Mouse (Mus musculus) neural tube, embryonic 14.5 days (tissue): ENCODE data around the gene Cpne6. TPM values are rescaled to one million over a fixed set of nuclear protein-coding genes. Genes with fewer than 3 reads are reported as not detected.

ENCODE experiments used
- ATAC-seq: fragments of 200-750 bp; cut with Nextera tagmentation; 2 replicates; pipeline ENCODE4 v1.8.0; 2017; ENCODE audit warnings: low read depth, mild to moderate bottlenecking, moderate TSS enrichment, moderate library complexity
- H3K27ac ChIP-seq: fragments of 300-500 bp; sonication (generic); 2 replicates; pipeline ENCODE4 v1.5.1; 2014; ENCODE audit warnings: low read depth, mild to moderate bottlenecking, control low read depth, low read length, moderate library complexity, mixed read lengths
- H3K27me3 ChIP-seq: fragments of 300-500 bp; sonication (generic); 2 replicates; pipeline ENCODE4 v1.6.1; 2014; ENCODE audit warnings: low read length; ENCODE audit not compliant: control insufficient read depth, insufficient read depth
- H3K36me3 ChIP-seq: fragments of 300-500 bp; sonication (generic); 2 replicates; pipeline ENCODE4 v1.6.1; 2014; ENCODE audit warnings: low read length, mixed read lengths; ENCODE audit not compliant: control insufficient read depth, insufficient read depth
- H3K4me1 ChIP-seq: fragments of 300-500 bp; sonication (generic); 2 replicates; pipeline ENCODE4 v1.6.1; 2014; ENCODE audit warnings: low read length; ENCODE audit not compliant: control insufficient read depth, insufficient read depth
- H3K4me2 ChIP-seq: fragments of 300-500 bp; sonication (generic); 2 replicates; pipeline ENCODE4 v1.6.1; 2014; ENCODE audit warnings: mild to moderate bottlenecking, low read depth, low read length, control low read depth
- H3K4me3 ChIP-seq: fragments of 300-500 bp; sonication (generic); 2 replicates; pipeline ENCODE4 v1.5.1; 2014; ENCODE audit warnings: low read depth, low read length, control low read depth, mixed read lengths
- H3K9ac ChIP-seq: fragments of 300-500 bp; sonication (generic); replicated peaks from 2 replicates; pipeline ENCODE4 v1.6.1; 2014; ENCODE audit warnings: low read depth, mild to moderate bottlenecking, control low read depth, low read length, mixed read lengths
- H3K9me3 ChIP-seq: fragments of 300-500 bp; sonication (generic); 2 replicates; pipeline ENCODE4 v1.6.1; 2016; ENCODE audit warnings: low read length; ENCODE audit not compliant: control insufficient read depth
- WGBS: fragments of 180-500 bp; shearing (Covaris S2); extraction: QIAGEN DNeasy Blood & Tissue Kit; methylation state at CpG from one replicate; pipeline ENCODE4 v1.1.7; 2014; 5-methylcytosine and 5-hydroxymethylcytosine counted together
- polyA plus RNA-seq: library from polyadenylated mRNA; unstranded; fragments of >200 nt; fragmentation: Nextera tagmentation; extraction: Ambion mirVana; gene quantifications from 2 replicates; pipeline ENCODE4 v1.2.1, GENCODE M21; 2014

Cpne6 gene
- polyA plus RNA-seq, 1 experiment from 2014 or later, result 13.3 TPM

DNA sequence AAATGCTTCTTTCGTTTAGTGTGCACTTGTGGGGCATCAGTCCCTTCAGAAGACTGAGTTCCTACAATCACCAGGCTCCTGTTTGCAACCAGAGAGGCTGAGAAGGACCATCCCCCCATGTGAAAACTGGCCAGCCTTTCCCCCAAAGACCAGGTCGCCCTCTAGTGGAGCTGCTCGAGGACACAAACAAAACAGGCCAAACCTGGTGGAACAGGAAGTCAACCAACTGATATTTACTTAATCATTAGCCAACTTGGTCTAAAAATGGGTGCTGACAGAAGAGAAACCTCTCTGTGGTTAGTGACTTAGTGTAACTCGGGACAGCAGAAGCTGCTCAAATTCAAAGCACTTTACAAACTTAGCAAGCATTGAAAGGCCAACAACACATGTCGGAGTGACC is 46.8 kb downstream of the Cpne6 start:
- H3K4me3 ChIP-seq, result no peak overlapping the region
- no peaks in the 10 kb centered on the region for H3K36me3 ChIP-seq
- H3K27ac ChIP-seq, result no peak overlapping the region
- WGBS, result 26% methylated on average over 5 of the region's 5 CpGs
- H3K9me3 ChIP-seq, result no peaks in the 10 kb centered on the region
- no peak overlapping the region for H3K4me2 ChIP-seq
- no peak for ATAC-seq
- no peak overlapping the region for H3K9ac ChIP-seq
- H3K27me3 ChIP-seq, result no peaks in the 10 kb centered on the region
- H3K4me1 ChIP-seq, result peaks cover 14% of the 10 kb centered on the region

GRCm38 (mm10) chr14:55557587-55557986 is 47.3 kb downstream of the Cpne6 start:
- H3K9me3 ChIP-seq, result no peaks in the 10 kb centered on the region
- 93% methylated on average over 3 of the region's 3 CpGs for WGBS
- H3K27ac ChIP-seq, result no peak overlapping the region
- H3K27me3 ChIP-seq, result no peaks in the 10 kb centered on the region
- no peak for ATAC-seq
- H3K4me2 ChIP-seq, result no peak overlapping the region
- peaks cover 16% of the 10 kb centered on the region for H3K4me1 ChIP-seq
- H3K9ac ChIP-seq, result no peak overlapping the region
- no peak overlapping the region for H3K4me3 ChIP-seq
- no peaks in the 10 kb centered on the region for H3K36me3 ChIP-seq

GRCm38 (mm10) chr14:55558740-55559448 is 48.6 kb downstream of the Cpne6 start:
- Histone ChIP-seq H3K9ac (no peak overlapping the region; the same call in 1 of the 2 replicates), H3K4me1 (peaks cover 16% of the 10 kb centered on the region), H3K36me3 (peaks cover 6% of the 10 kb centered on the region; the same call in 1 of the 2 replicates), H3K4me2 (peak overlapping the region; percentile 64), H3K4me3 (peak overlapping the region; percentile 64), H3K27me3 (no peaks in the 10 kb centered on the region), H3K9me3 (no peaks in the 10 kb centered on the region), H3K27ac (no peak overlapping the region)
- ATAC-seq, result no peak
- WGBS, result 64% methylated on average over 6 of the region's 6 CpGs

DNA sequence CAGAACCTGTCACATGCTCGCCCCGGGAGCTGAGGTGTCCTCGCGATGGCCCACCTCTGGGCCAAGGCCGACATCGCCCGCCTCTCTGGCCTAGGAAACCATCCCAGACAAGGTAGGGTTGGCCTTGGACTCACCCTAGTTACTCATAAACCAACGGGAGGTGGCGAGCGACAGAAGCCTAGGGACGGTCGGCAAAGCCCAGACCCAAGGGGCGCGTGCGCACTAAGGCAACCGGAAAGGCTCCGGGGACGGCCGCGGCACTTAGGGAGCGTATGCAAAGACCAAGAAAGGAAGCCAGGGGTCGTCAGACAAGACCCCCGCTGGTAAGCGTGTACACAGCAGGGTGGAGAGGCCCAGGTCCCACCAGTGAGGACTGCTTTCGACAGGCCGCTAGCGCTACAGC is 49.6 kb downstream of the Cpne6 start, which contains the start of gene Dcaf11:
Gene Dcaf11 (plus strand): TSS at position 208 of the 403 bp plus-strand sequence.
- Histone ChIP-seq H3K36me3 (peaks cover 15% of the 10 kb centered on the region), H3K9ac (peak within 1 kb of the TSS; percentile 67), H3K4me2 (peak within 1 kb of the TSS; percentile 68), H3K27ac (peak within 1 kb of the TSS; percentile 99), H3K27me3 (no peaks in the 10 kb centered on the region), H3K9me3 (no peaks in the 10 kb centered on the region), H3K4me1 (peaks cover 16% of the 10 kb centered on the region), H3K4me3 (peak within 1 kb of the TSS; percentile 64)
- under 1% methylated on average over 27 of the region's 27 CpGs for WGBS
- ATAC-seq, result peak; percentile 78

GRCm38 (mm10) chr14:55560202-55561073 is 50.2 kb downstream of the Cpne6 start, which contains the start of gene A730061H03Rik:
TSS of gene A730061H03Rik (minus strand) at chr14:55560406.
- H3K4me3 ChIP-seq, result peak within 1 kb of the TSS; percentile 64
- peak within 1 kb of the TSS; percentile 99 for H3K27ac ChIP-seq
- ATAC-seq, result peak; percentile 96
- no peaks in the 10 kb centered on the region for H3K9me3 ChIP-seq
- H3K9ac ChIP-seq, result peak within 1 kb of the TSS; percentile 67
- WGBS, result under 1% methylated on average over 51 of the region's 51 CpGs
- H3K27me3 ChIP-seq, result no peaks in the 10 kb centered on the region
- peaks cover 17% of the 10 kb centered on the region for H3K36me3 ChIP-seq
- peak within 1 kb of the TSS; percentile 68 for H3K4me2 ChIP-seq
- H3K4me1 ChIP-seq, result peaks cover 16% of the 10 kb centered on the region

DNA sequence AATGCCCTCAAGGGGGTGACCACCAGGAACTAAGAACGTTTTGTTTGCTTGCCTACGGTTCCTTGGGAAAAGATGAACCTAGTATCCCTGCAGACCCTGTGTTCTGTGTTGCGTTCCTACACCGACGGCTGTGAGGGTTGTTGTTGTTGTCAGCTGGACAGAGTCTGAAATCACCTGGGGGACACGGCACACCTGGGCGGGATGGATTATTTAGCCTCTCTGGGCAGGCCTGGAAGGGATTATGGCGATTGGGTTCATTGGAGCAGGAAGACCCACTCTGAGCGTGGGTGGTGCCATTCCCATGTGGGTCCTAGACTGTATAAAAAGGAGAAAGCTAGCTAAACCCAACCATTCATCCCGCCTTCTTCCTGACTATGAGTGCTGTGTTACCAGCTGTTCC is 51.6 kb downstream of the Cpne6 start:
- Histone ChIP-seq H3K36me3 (peaks cover 29% of the 10 kb centered on the region), H3K4me1 (peaks cover 16% of the 10 kb centered on the region), H3K9me3 (no peaks in the 10 kb centered on the region), H3K27me3 (no peaks in the 10 kb centered on the region), H3K27ac (no peak overlapping the region), H3K9ac (no peak overlapping the region), H3K4me2 (no peak overlapping the region), H3K4me3 (peak overlapping the region; percentile 64; the same call in 1 of the 2 replicates)
- WGBS, result 88% methylated on average over 10 of the region's 10 CpGs
- ATAC-seq, result no peak

DNA sequence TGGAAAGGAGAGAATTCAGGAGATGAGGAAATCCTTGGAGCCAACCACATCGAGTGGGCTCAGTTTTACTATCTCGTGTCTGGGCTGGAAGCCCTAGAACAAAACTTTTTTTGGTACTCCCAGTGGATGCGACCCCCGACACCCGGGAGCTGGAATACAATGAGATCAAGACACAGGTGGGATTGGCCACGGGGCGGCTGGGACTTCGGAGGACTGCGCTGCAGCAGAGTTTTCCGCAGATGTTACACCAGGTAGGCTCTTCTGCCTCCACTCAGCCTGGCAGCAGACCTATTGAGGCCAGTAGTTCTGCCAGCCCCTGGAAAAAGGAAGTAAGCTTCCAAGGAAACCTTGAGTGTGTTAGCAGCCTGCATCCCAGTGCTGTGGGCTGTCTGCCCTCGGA is 53.0 kb downstream of the Cpne6 start:
- peaks cover 16% of the 10 kb centered on the region for H3K4me1 ChIP-seq
- peaks cover 39% of the 10 kb centered on the region for H3K36me3 ChIP-seq
- H3K27me3 ChIP-seq, result no peaks in the 10 kb centered on the region
- H3K27ac ChIP-seq, result no peak overlapping the region
- no peak for ATAC-seq
- 88% methylated on average over 11 of the region's 11 CpGs for WGBS
- H3K9me3 ChIP-seq, result no peaks in the 10 kb centered on the region
- no peak overlapping the region for H3K9ac ChIP-seq
- H3K4me2 ChIP-seq, result no peak overlapping the region
- no peak overlapping the region for H3K4me3 ChIP-seq

- 87% methylated on average over 3 of the region's 3 CpGs for WGBS
- ATAC-seq, result no peak
These were observed 55.5 kb downstream of the Cpne6 start for GRCm38 (mm10) chr14:55565748-55566147.

More at GRCm38 (mm10) chr14:55565748-55566147, 55.5 kb downstream of the Cpne6 start:
- Histone ChIP-seq H3K4me2 (no peak overlapping the region), H3K36me3 (peaks cover 49% of the 10 kb centered on the region), H3K9ac (no peak overlapping the region), H3K27me3 (no peaks in the 10 kb centered on the region), H3K4me1 (peaks cover 12% of the 10 kb centered on the region), H3K9me3 (no peaks in the 10 kb centered on the region), H3K4me3 (no peak overlapping the region), H3K27ac (no peak overlapping the region)
